Mouse (Mus musculus) ovary, adult 18-20 months (tissue): Measurements from ENCODE around the gene Il12a.
"Not testable (repeated sequence)": the region's sequence is repeated elsewhere in the genome, so short reads cannot be mapped to it uniquely, and the experiment has no call there.

Source experiments
- DNase-seq: peaks from one replicate; pipeline ENCODE4 v3.0.0; 2022; ENCODE audit warnings: low spot score, mixed read lengths

Il12a gene

GRCm38 (mm10) chr3:68742718-68743471 lies 52.5 kb downstream of the Il12a start:
- DNase-seq, result no peak

GRCm38 (mm10) chr3:68743472-68743732 lies 53.0 kb downstream of the Il12a start:
- DNase-seq, result no peak

- DNase-seq, result no peak
Measured at GRCm38 (mm10) chr3:68744162-68744561, 53.7 kb downstream of the Il12a start.

- DNase-seq, result no peak
Measured at GRCm38 (mm10) chr3:68745033-68745432, 54.6 kb downstream of the Il12a start.

GRCm38 (mm10) chr3:68746282-68746681 lies 55.8 kb downstream of the Il12a start:
- not testable (repeated sequence) for DNase-seq
